Mouse (Mus musculus): Measurements from ENCODE around the gene Ginm1. TPM values are rescaled to one million over a fixed set of nuclear protein-coding genes. Genes with fewer than 3 reads are reported as not detected.

Ginm1 gene
- total RNA-seq (2023), result 10 to 100 TPM; 33.8 to 36.1 TPM

DNA sequence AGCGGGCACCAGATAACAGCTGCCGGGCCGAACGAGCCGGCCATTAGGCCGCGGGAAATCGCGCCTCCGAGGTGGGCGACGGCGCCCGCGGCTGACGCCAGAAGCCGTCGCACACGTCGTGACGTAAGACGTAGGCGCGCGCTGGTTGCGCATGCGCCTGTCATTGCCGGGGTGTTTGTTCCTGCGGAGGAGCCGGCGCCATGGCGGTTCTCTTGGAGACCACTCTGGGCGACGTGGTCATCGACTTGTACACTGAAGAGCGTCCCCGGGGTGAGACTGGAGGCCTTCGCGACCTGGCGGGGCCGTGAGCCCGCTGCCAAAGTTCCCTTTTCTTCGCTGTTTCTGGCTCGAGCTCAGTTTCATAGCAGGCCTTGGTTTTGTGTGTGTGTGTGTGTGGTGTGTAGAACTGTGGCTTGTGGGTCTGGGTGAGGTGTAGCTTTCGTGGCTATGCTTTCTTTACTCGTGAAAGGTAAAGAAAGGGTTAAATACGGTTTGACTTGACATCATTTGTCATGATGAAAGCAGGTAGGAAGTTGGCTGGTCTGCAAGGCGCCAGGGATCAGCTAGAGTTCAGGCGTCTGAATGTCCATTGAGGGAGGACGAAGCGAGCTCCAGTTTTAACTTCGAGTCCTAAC is at the start of gene Ginm1, which contains the start of gene Ppil4:
Ginm1 (minus strand) TSS at position 74 of the 635 bp plus-strand sequence.
Ppil4 (plus strand) TSS at position 141 of the 635 bp plus-strand sequence.

DNA sequence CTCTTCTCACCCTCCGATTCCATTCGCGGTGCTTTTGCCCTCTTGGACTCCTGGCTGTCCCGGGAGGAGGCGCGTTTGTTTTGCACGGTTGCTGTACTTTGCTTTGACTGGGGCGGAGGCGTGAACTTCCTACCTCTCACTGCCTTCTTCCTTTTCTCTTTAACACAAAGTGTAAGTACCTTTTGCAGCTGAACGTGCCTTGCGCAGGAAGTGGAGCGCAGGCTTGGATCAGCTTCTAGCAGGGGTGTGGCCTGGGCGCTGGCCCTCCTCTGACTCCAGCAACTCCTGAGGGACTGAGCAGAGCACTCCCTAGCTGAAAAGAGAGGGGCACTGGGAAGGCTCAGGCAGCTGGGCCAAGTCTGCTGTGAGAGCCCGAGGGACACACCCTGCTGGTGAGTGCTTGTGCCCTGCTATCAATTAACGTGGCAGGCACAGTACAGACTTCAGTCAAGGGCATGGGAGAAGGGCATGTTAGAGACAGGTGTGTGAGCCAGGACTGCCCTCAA is 39.6 kb upstream of the Ginm1 start, which contains the start of gene Zc3h12d:
Zc3h12d (plus strand) TSS at position 300 of the 506 bp plus-strand sequence.

DNA sequence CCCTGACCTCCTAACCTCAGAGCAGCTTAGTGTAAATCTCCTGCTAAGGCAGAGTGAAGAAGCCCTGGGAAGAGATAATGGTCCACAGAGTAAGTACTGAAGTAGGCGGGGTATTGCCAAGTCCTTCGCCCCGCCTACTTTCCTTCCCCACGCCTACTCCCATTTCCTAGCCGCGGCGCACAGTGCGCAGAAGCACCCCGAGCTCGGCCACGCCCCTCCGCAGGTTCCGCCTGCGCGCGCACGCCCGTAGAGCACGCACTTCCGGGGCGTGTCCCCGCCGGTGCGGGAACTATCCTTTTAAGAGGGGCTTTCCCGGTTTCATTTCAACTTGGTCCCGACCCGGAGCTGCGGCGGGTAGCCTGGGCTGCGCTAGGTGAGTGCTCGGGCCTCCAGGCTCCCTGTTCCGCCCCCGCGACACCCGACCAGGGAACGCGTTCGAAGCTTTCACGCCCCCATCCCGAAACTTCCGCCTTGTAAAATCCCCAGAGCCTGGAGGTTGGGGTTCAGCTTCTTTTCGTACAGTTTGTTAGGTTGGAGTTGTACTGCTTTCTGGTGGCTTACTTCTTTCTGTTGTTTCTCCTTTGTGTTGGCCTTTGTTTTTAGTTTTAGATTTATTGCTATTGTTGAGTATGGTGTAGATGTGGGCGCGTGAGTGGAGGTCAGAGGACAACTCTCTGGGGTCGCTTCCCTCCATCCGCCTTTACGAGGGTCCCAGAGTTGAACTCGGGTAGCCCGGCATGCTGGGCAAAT is 66.7 kb downstream of the Ginm1 start, which contains the start of gene Katna1:
Katna1 (plus strand) TSS at position 250 of the 750 bp plus-strand sequence.

Other genes with a start within 250 kb of the Ginm1 start
- under 1 TPM; 0.64 to 0.66 TPM for gene Lrp11, start 203.0 kb downstream of the Ginm1 start, total RNA-seq (2023)
- 1 to 10 TPM; 4.8 to 5.9 TPM for gene Nup43, start 125.3 kb downstream of the Ginm1 start, total RNA-seq (2023)
- 10 to 100 TPM; 37.6 to 44.6 TPM for gene Pcmt1, start 111.7 kb downstream of the Ginm1 start, total RNA-seq (2023)
- gene Lats1, start 111.6 kb downstream of the Ginm1 start, total RNA-seq (2023), result 10 to 100 TPM; 31.2 to 33.4 TPM
- 10 to 100 TPM; 36.9 to 40.9 TPM for gene Katna1, start 66.8 kb downstream of the Ginm1 start, total RNA-seq (2023)
- gene Ppil4, start 67 bp upstream of the Ginm1 start, total RNA-seq (2023), result 10 to 100 TPM; 42.6 to 45.5 TPM
- gene Zc3h12d, start 39.6 kb upstream of the Ginm1 start, total RNA-seq (2023), result 10 to 100 TPM; 23.9 to 25.5 TPM
- 100 to 1,000 TPM; 226 to 228 TPM for gene Tab2, start 163.4 kb upstream of the Ginm1 start, total RNA-seq (2023)

Data from monocyte, adult 59 days (primary cell).